Mouse (Mus musculus): Measurements from ENCODE around the gene Dynlrb2. TPM values are rescaled to one million over a fixed set of nuclear protein-coding genes. Genes with fewer than 3 reads are reported as not detected.

The Dynlrb2 gene
- total and polyA plus RNA-seq, 2 experiments from 2014 or later, result 13.0 to 35.0 TPM

DNA sequence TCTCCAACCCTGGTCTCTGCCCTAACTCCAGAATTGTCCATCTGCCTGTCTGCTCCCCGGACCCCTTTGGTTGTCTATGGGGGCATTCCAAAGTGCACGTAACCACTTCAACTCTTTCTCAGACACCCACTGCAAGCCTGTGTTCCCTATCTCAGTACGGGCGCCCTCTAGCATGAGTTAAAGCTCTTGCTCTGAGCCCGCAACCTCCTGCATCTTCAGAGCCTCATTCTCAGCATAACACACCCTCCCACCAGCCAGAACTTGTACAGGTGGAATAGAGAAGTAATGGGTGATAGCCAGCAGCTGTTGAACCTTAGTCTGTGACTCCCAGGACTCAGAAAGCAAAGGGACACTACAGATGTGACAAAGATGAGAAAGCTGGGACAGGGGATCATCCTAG lies 32.0 kb downstream of the Dynlrb2 start:
- DNase-seq, result no peak
- Histone ChIP-seq H3K9me3 (ENCODE audit: low read length) (no peaks in the 10 kb centered on the region), H3K9ac (no peak overlapping the region), H3K4me2 (ENCODE audit: low read depth) (no peak overlapping the region), H3K36me3 (ENCODE audit: insufficient read depth) (no peaks in the 10 kb centered on the region), H3K27me3 (ENCODE audit: insufficient read depth, low read length) (no peaks in the 10 kb centered on the region), H3K4me3 (ENCODE audit: low read depth, low read length) (no peak overlapping the region), H3K27ac (ENCODE audit: low read depth, low read length) (no peak overlapping the region), H3K4me1 (ENCODE audit: insufficient read depth) (no peaks in the 10 kb centered on the region)
- TF ChIP-seq CTCF (IDR thresholded peaks at IDR 0.05; ENCODE audit: low read depth), result no peak
- WGBS, result 79% methylated on average over 5 of the region's 5 CpGs
- ATAC-seq, result no peak

DNA sequence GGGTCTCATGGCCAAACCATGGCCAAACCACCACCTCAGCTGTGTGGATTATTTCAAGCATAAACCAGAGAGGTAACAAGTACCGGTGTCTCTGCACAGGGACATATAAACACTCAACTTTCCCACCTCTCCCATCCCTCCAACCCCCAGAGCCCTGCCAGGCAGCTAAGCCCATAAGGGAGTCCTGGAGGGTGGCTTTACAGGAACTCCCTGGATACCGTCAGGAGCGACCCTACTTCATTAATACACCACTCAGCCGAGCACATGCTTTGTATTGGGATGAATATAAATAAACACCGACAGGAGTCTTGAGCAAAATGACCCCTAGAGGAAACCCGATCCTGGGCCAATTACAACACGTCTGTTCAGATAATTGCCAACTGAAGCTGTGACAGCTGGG lies 34.0 kb downstream of the Dynlrb2 start:
- Histone ChIP-seq H3K9ac (no peak overlapping the region), H3K27ac (ENCODE audit: low read depth, low read length) (no peak overlapping the region), H3K27me3 (ENCODE audit: insufficient read depth, low read length) (no peaks in the 10 kb centered on the region), H3K4me3 (ENCODE audit: low read depth, low read length) (no peak overlapping the region), H3K36me3 (ENCODE audit: insufficient read depth) (no peaks in the 10 kb centered on the region), H3K4me2 (ENCODE audit: low read depth) (no peak overlapping the region), H3K4me1 (ENCODE audit: insufficient read depth) (no peaks in the 10 kb centered on the region), H3K9me3 (ENCODE audit: low read length) (no peaks in the 10 kb centered on the region)
- no peak for DNase-seq
- ATAC-seq, result no peak
- no peak for TF ChIP-seq CTCF (IDR thresholded peaks at IDR 0.05; ENCODE audit: low read depth)
- 44% methylated on average over 7 of the region's 7 CpGs for WGBS

DNA sequence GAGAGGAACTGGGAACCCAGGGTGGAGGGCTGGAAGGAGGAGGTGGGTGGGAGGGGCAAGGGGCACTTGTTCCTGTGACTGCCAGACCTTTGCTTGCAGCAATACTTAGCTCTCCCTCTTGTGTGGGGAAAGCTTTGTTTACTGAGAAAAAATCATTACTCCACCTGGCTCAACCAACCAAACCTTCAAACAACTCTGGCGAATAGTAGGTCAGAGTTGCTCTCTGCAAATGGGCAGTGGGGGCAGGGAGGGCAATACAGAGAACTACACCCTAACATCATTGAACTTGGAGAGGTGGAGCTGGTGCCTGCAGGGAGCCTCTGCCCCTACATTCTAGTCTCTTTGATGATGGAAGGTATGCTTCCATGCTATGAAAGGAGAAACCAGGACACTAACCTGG lies 35.4 kb downstream of the Dynlrb2 start:
- WGBS, result 96% methylated on average over 1 of the region's 1 CpGs

DNA sequence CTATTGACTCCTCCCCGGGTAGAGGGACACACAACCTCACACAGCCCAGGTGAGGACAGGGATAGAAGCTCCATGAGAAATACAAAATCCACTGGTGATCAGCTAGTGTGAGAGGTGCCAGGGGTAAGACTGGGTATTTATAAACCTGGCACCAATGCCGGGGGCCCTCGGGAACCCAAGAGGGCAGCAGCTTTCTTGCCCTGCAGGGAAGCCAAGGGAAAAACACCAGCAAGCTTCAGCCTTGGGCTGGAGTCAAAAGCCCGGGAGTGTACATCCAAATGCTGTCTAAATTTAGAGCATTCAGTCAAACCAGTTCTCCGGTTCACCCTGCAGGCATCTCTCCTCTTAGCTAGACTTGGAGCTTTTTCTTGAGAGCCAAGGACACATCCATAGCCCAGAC lies 38.1 kb downstream of the Dynlrb2 start:
- Histone ChIP-seq H3K27ac (ENCODE audit: low read depth, low read length) (no peak overlapping the region), H3K27me3 (ENCODE audit: insufficient read depth, low read length) (no peaks in the 10 kb centered on the region), H3K9ac (no peak overlapping the region), H3K9me3 (ENCODE audit: low read length) (no peaks in the 10 kb centered on the region), H3K4me2 (ENCODE audit: low read depth) (no peak overlapping the region), H3K4me3 (ENCODE audit: low read depth, low read length) (no peak overlapping the region), H3K4me1 (ENCODE audit: insufficient read depth) (no peaks in the 10 kb centered on the region), H3K36me3 (ENCODE audit: insufficient read depth) (no peaks in the 10 kb centered on the region)
- WGBS, result 83% methylated on average over 5 of the region's 5 CpGs
- no peak for DNase-seq
- TF ChIP-seq CTCF (IDR thresholded peaks at IDR 0.05; ENCODE audit: low read depth), result no peak
- ATAC-seq, result no peak

More for the DNA sequence above, 35.4 kb downstream of the Dynlrb2 start:
- Histone ChIP-seq H3K4me1 (ENCODE audit: insufficient read depth) (no peaks in the 10 kb centered on the region), H3K27me3 (ENCODE audit: insufficient read depth, low read length) (no peaks in the 10 kb centered on the region), H3K36me3 (ENCODE audit: insufficient read depth) (no peaks in the 10 kb centered on the region), H3K4me2 (ENCODE audit: low read depth) (no peak overlapping the region), H3K27ac (ENCODE audit: low read depth, low read length) (no peak overlapping the region), H3K9ac (no peak overlapping the region), H3K4me3 (ENCODE audit: low read depth, low read length) (no peak overlapping the region), H3K9me3 (ENCODE audit: low read length) (no peaks in the 10 kb centered on the region)
- no peak for TF ChIP-seq CTCF (IDR thresholded peaks at IDR 0.05; ENCODE audit: low read depth)
- no peak for DNase-seq
- ATAC-seq, result no peak

DNA sequence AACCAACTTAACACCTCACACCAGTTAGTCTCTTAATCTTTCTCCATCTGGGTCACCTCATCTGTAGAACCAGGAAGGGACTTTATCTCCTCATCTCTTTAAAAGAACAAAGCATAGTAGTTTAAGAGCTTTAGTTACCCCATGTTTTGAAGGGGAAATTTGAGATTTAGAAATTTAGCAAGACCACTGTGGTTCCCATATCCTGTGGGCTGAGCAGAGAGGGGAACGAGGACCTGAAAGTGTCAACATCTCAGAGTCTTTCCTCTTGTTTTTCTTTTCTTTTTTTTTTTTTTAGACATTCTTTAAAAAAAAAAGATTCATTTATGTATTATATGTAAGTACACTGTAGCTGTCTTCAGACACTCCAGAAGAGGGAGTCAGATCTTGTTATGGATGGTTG lies 38.6 kb downstream of the Dynlrb2 start:
- WGBS, result 86% methylated on average over 1 of the region's 1 CpGs
- no peak for TF ChIP-seq CTCF (IDR thresholded peaks at IDR 0.05; ENCODE audit: low read depth)
- Histone ChIP-seq H3K27ac (ENCODE audit: low read depth, low read length) (no peak overlapping the region), H3K4me3 (ENCODE audit: low read depth, low read length) (no peak overlapping the region), H3K27me3 (ENCODE audit: insufficient read depth, low read length) (no peaks in the 10 kb centered on the region), H3K9me3 (ENCODE audit: low read length) (no peaks in the 10 kb centered on the region), H3K4me1 (ENCODE audit: insufficient read depth) (no peaks in the 10 kb centered on the region), H3K9ac (no peak overlapping the region), H3K36me3 (ENCODE audit: insufficient read depth) (no peaks in the 10 kb centered on the region), H3K4me2 (ENCODE audit: low read depth) (no peak overlapping the region)
- no peak for ATAC-seq
- no peak for DNase-seq

DNA sequence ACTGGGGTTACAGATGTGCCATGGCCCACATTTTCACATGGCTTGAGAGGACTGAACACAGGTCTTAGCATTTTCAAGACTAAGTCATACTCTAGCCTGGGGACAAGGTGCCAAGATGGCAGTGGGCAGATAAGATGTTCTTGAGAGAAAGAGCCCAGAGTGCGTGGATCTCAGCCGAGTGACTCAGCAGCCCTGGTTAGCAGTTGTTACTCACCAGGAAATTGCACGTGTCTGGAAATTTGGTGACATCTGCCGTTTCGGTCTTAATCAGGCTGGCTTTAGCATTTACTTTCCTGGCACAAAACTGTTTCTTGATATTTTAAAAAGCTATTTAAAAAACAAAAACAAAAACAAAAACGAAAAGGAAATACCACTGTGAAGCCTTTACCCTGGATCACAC lies 47.5 kb downstream of the Dynlrb2 start:
- H3K9me3 ChIP-seq (ENCODE audit: low read length), result no peaks in the 10 kb centered on the region
- no peaks in the 10 kb centered on the region for H3K27me3 ChIP-seq (ENCODE audit: insufficient read depth, low read length)
- H3K4me2 ChIP-seq (ENCODE audit: low read depth), result no peak overlapping the region
- ATAC-seq, result no peak
- no peaks in the 10 kb centered on the region for H3K36me3 ChIP-seq (ENCODE audit: insufficient read depth)
- H3K4me1 ChIP-seq (ENCODE audit: insufficient read depth), result no peaks in the 10 kb centered on the region
- H3K4me3 ChIP-seq (ENCODE audit: low read depth, low read length), result no peak overlapping the region
- no peak overlapping the region for H3K9ac ChIP-seq
- no peak for TF ChIP-seq CTCF (IDR thresholded peaks at IDR 0.05; ENCODE audit: low read depth)
- no peak overlapping the region for H3K27ac ChIP-seq (ENCODE audit: low read depth, low read length)
- DNase-seq, result no peak
- 83% methylated on average over 6 of the region's 6 CpGs for WGBS

DNA sequence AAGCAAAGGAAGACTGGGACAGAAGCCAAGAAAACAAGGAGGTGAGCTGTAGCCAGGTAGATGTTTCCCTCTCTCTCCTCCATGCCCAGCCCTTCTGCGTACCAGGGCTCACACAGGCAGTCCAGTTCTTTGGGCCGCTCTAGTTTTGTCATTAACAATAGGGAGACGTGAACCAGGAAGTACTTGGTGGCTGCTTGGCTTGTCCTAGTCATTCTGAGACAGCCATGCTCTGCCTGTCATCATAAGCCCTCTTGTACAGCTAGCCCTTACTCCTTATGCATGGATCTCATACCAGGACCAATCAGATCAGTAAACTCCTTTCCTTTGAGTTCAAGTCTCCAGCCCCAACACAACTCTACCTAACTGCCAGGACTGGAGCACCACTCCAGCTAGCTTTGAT lies 48.0 kb downstream of the Dynlrb2 start:
- Histone ChIP-seq H3K4me3 (ENCODE audit: low read depth, low read length) (no peak overlapping the region), H3K4me1 (ENCODE audit: insufficient read depth) (no peaks in the 10 kb centered on the region), H3K9ac (no peak overlapping the region), H3K4me2 (ENCODE audit: low read depth) (no peak overlapping the region), H3K27me3 (ENCODE audit: insufficient read depth, low read length) (no peaks in the 10 kb centered on the region), H3K36me3 (ENCODE audit: insufficient read depth) (no peaks in the 10 kb centered on the region), H3K27ac (ENCODE audit: low read depth, low read length) (no peak overlapping the region), H3K9me3 (ENCODE audit: low read length) (no peaks in the 10 kb centered on the region)
- ATAC-seq, result no peak
- DNase-seq, result no peak
- TF ChIP-seq CTCF (IDR thresholded peaks at IDR 0.05; ENCODE audit: low read depth), result no peak
- 87% methylated on average over 3 of the region's 3 CpGs for WGBS

Other genes starting within 250 kb of the Dynlrb2 start
- gene Cdyl2, start 228.0 kb downstream of the Dynlrb2 start, total RNA-seq (2014; rRNA removed), result 5.3 and 10.8 TPM in 2 replicates
- gene Cdyl2, start 228.0 kb downstream of the Dynlrb2 start, polyA plus RNA-seq (2015; fragmentation: Nextera tagmentation; extraction: Ambion mirVana), result 7.8 and 11.9 TPM in 2 replicates

Data from forebrain, postnatal 0 days (tissue).